Mouse (Mus musculus) large intestine, adult 2 months (tissue): ENCODE measurements around the gene Emsy. TPM values are rescaled to one million over a fixed set of nuclear protein-coding genes. Genes with fewer than 3 reads are reported as not detected.

ENCODE experiments used
- DNase-seq: peaks from one replicate; pipeline ENCODE4 v3.0.0-alpha.2; 2012; ENCODE audit warnings: low read depth, low spot score
- WGBS: fragments of 180-500 bp; shearing (Covaris S2); methylation state at CpG from one replicate; pipeline ENCODE4 v1.1.7; 2018; 5-methylcytosine and 5-hydroxymethylcytosine counted together
- polyA plus RNA-seq: library from polyadenylated mRNA; depleted of rRNA; stranded (reverse); fragments of >200 nt; gene quantifications from 2 replicates; pipeline ENCODE4 v1.2.3, GENCODE M21; 2012; rRNA removed

Gene Emsy
- polyA plus RNA-seq, 1 experiment, result 8.8 TPM

DNA sequence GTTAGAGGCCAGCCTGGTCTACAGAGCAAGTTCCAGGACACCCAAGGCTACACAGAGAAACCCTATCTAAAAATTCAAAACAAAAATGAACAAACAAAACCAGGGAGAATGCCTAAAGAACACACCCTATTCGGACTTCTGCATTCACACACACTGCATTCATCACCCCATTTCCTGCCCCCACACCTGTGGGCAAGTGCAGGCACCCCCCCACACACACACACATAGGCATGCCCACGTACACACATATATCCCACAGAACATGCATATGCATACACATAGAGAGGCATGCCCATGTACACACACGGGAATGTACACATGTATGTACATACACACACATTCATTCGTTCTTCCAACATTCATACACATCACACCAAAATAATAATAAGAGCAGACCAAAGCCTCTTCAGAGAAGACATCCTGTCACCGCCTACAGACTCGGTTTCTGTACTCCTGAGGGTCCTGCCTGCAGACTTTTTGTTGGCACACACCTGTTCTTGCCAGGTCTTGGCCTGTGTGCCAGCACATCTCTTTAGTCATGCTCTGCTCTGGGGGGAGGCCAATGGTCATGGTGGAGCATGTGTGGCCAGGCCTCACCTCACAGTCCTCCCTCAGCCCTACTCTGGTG is 99.7 kb downstream of the Emsy start:
- DNase-seq, result no peak
- WGBS, result 79% methylated on average over 6 of the region's 6 CpGs

GRCm38 (mm10) chr7:98551041-98551440 is 105.5 kb downstream of the Emsy start:
- 36% methylated on average over 3 of the region's 3 CpGs for WGBS
- no peak for DNase-seq

DNA sequence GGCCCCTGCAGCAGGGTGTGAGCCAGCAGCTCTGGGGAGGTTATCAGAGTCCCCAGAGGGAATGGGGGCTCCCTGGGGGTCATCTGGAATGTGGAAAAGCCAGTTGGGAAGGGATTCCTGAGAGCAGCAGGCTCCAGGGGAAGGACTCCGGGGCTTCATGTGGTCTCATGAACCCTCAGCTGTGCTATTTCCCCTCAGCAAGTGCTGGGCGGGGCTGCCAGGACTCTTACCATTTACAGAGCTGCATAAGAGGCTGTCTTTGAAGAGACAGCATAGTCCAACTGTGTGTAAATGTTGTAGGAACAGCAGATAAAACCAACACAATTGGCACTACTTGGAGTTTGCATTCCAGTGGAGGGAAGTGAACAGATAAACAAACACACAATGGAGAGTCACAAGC is 106.0 kb downstream of the Emsy start:
- 22% methylated on average over 2 of the region's 2 CpGs for WGBS
- no peak for DNase-seq

DNA sequence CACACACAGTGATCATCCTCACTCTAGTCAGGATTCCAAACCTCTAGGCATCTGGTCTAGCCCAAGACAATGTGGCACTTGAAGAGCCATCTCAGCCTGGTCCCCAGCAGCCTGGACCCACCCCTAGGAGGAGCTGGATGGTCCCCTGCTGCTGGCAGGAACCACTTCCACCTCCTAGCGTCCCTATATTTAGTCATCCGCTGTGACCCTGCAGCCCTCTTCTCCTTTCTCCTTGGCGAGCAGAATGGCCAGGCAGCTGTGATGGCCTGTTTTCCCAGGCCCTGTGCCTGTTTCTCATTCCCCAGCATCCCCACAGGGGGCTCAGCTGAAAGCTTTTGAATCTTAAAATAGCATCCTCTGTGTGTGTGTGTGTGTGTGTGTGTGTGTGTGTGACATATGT is 107.7 kb downstream of the Emsy start:
- no peak for DNase-seq
- WGBS, result 59% methylated on average over 3 of the region's 3 CpGs

DNA sequence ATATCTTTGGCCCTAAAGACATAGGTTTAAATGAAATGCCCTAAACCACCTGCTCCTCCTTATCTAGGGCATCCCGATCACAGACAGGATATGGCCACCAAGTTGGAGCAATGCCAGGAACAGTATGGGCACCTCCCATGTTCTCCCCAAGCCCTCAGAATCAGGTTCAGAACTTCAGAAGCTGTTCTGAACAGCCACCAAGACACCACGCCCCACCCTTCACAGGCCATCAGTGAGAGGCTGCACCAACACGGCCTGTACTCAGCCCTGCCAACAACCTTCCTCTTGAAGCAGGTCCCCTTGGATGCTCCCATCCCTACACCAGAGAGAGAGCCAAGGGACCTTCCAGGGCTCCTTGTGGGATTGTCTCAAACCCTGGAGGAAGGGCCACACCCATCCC is 112.0 kb downstream of the Emsy start:
- 30% methylated on average over 3 of the region's 3 CpGs for WGBS

DNA sequence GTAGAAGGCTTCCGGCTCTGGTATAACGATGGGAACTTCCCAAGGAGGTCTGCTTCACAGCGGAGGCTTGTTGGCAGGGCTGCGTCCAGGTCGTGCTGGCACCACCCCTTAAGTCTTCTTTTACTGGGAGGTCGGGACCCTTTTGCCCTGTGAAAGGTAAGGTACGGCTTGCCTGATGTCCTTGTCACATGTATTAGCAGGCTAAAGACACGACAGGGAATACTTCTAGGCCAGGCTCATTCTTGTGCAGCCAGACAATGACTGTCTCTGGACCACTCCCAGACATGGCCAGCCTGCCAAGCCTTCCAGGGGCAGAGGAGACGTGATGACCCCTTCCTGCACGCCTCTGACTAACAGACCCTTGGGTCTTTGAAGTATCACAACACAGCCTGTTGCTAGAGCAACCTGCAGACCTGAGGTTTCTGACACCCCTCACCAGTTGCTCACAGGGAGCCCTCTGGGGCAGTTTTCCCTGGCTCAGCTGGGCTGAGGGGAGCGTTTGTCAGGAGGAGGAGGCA is 112.7 kb downstream of the Emsy start:
- DNase-seq, result no peak
- 75% methylated on average over 11 of the region's 11 CpGs for WGBS

More for the DNA sequence above, 112.0 kb downstream of the Emsy start:
- DNase-seq, result no peak

GRCm38 (mm10) chr7:98542731-98543142 is 113.8 kb downstream of the Emsy start:
- 63% methylated on average over 6 of the region's 6 CpGs for WGBS
- no peak for DNase-seq

- no peak for DNase-seq
- WGBS, result 78% methylated on average over 3 of the region's 3 CpGs
Measured at GRCm38 (mm10) chr7:98542267-98542666, 114.3 kb downstream of the Emsy start.

GRCm38 (mm10) chr7:98541564-98541963 is 115.0 kb downstream of the Emsy start:
- no peak for DNase-seq
- WGBS, result 40% methylated on average over 5 of the region's 5 CpGs

DNA sequence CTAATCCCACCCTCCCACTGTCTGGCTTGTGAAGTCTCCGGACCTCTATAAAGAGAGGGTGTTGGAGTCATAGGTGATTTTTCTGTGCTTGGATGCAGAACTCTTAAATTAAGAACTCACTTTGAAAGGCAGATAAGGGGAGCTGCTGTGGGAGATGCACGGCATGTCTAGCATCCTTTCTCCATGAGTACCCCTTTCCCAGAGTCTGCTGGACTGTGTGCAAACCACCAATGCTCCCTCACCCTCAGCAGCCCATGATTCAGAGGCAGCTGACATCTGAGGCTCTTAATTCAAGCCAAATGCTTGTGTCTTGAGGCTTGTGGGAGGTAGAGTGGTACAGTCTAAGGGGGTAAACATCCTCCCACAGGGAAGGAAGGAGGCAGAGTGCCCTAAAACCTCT is 115.7 kb downstream of the Emsy start:
- DNase-seq, result no peak
- WGBS, result 84% methylated on average over 2 of the region's 2 CpGs

DNA sequence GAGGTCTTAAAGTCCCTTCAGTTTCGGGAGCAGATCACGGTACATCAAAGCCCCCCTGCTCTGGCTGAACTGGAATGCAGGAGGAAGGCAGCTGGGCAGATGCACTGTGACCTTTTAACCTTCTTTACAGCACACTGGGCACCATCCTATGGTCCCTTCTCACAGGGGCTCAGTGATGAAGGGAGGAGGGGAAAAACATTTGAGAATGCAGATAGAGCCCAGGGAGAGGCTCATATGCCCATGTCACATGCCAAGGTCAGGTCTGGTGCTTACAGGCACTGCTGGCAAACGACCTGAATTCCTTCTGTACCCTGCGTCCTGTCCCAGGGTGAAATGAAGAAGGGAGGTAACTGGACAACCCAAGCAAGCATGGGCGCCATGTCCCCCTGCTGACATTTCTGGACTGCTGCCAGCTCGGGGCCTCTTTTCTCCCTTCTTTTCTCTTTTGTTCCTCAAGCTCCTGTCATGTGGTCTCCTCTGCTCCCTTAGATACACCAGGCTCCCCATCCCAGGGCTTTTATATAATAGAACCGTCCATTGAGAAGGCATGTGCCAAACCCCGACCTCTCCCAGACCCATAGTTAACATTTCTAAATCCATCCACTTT is 118.5 kb downstream of the Emsy start:
- 65% methylated on average over 8 of the region's 8 CpGs for WGBS
- no peak for DNase-seq

- 56% methylated on average over 10 of the region's 10 CpGs for WGBS
- DNase-seq, result no peak
Measured at GRCm38 (mm10) chr7:98537210-98537966, 119.2 kb downstream of the Emsy start.

Other genes starting within 250 kb of the Emsy start
- 0.04 TPM in 1 of 2 replicates, not detected in the other for gene Gucy2d, start 216.4 kb downstream of the Emsy start, polyA plus RNA-seq
- gene Lrrc32, start 167.5 kb downstream of the Emsy start, polyA plus RNA-seq, result 10.6 and 21.3 TPM in 2 replicates
- 9.0 and 9.5 TPM in 2 replicates for gene Thap12, start 46.3 kb upstream of the Emsy start, polyA plus RNA-seq
- gene Wnt11, start 178.3 kb upstream of the Emsy start, polyA plus RNA-seq, result 2.0 and 3.2 TPM in 2 replicates